Comparison of ENCODE assay signal across 10 mouse cellular contexts in the genomic region with DNA sequence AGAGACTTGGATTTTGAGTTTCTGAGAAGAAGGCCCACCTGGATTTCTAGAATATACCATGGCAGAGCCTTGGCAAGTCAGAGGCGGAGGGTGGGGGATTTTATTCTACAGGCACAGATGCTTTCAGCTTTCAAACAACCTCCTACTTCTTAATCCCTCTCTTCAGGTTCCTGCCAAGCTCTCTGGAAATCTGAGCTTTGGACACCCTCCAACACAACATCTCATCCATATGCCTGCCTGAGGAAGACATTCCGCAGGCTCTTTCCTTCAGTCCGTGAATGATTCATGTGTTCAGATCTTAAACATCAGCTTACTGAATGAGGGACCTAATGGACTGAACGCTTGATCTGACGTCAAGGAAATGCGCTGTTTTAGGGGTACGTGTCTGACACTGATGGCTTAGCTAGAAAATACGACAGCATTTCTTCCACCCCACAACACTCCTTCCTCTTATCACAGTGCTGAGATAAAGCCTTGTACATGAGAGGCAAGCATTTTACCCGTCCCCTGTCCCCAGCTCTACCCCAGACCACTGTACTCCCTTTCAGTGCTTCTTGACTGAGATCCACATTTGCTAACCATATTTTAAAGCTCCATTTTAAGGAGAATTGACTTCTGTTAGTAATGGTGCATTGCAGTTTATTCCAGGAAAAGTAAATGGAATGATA.
DNase-seq lines count a peak whose midpoint lies in the region; ATAC-seq lines count a peak whose summit lies in the region.
"Had no signal": no experiment of that assay in that cellular context is flagged by ENCODE, and none has a peak within 500 bp of the region (broad histone marks: within the 10 kb centered on the region; RNA-seq: fewer than 3 reads in every experiment).

No protein-coding gene starts in this region.

- peak; percentile 87 for DNase-seq in forebrain, embryonic 14.5 days (ENCODE audit: low spot score)
- no peak for DNase-seq in forebrain, embryonic 10.5 days (ENCODE audit: extremely low spot score, low spot score)
- DNase-seq in left cerebral cortex, adult 18-20 months (ENCODE audit: low spot score in 2 of 2), result peak; percentile 64 to 73
- no peak for DNase-seq in urinary bladder, postnatal 10 days (ENCODE audit: low spot score)
- DNase-seq: kidney, postnatal 36 days had no signal

- 33% methylated on average over 9 of the region's 9 CpGs for WGBS in forebrain, embryonic 14.5 days
- 93% methylated on average over 9 of the region's 9 CpGs for WGBS in forebrain, embryonic 10.5 days
- 70% methylated on average over 9 of the region's 9 CpGs for WGBS in midbrain, embryonic 16.5 days
- 64% methylated on average over 9 of the region's 9 CpGs for WGBS in midbrain, embryonic 15.5 days
- whole genome bisulfite sequencing in stomach, embryonic 16.5 days, result 38% methylated on average over 9 of the region's 9 CpGs
- 72% methylated on average over 9 of the region's 9 CpGs for whole genome bisulfite sequencing in kidney, embryonic 16.5 days

- H3K27ac ChIP-seq in forebrain, embryonic 14.5 days (ENCODE audit: low read depth, low read length), result peak overlapping the region; percentile 6; the same call in 1 of the 2 replicates
- H3K27ac ChIP-seq in forebrain, embryonic 10.5 days, result no peak overlapping the region
- no peak overlapping the region for H3K27ac ChIP-seq in midbrain, embryonic 16.5 days (ENCODE audit: low read length)
- H3K27ac ChIP-seq in midbrain, embryonic 15.5 days, result no peak overlapping the region
- peak overlapping the region; percentile 66 for H3K27ac ChIP-seq in stomach, embryonic 16.5 days (ENCODE audit: low read length)
- H3K27ac ChIP-seq in kidney, embryonic 16.5 days (ENCODE audit: low read length), result no peak overlapping the region

- ATAC-seq in forebrain, embryonic 14.5 days, result peak; percentile 91
- ATAC-seq in midbrain, embryonic 16.5 days, result peak; percentile 58; the same call in 1 of the 2 replicates
- ATAC-seq in midbrain, embryonic 15.5 days (replicated peaks), result no peak; the same call in 1 of the 2 replicates
- peak; percentile 82 for ATAC-seq in stomach, embryonic 16.5 days (ENCODE audit: insufficient read depth, low FRiP score)
- ATAC-seq in kidney, embryonic 16.5 days (ENCODE audit: low FRiP score, low TSS enrichment), result no peak

- H3K27me3 ChIP-seq in forebrain, embryonic 14.5 days (replicated peaks; ENCODE audit: control insufficient read depth, insufficient read depth, low read length), result no peaks in the 10 kb centered on the region
- H3K27me3 ChIP-seq in forebrain, embryonic 10.5 days (ENCODE audit: poor library complexity, severe bottlenecking), result no peaks in the 10 kb centered on the region
- H3K27me3 ChIP-seq in midbrain, embryonic 16.5 days (ENCODE audit: control insufficient read depth, insufficient read depth, low read depth, low read length), result no peaks in the 10 kb centered on the region
- H3K27me3 ChIP-seq in midbrain, embryonic 15.5 days (replicated peaks), result no peaks in the 10 kb centered on the region
- H3K27me3 ChIP-seq in stomach, embryonic 16.5 days (ENCODE audit: control insufficient read depth, insufficient read depth, low read length), result no peaks in the 10 kb centered on the region
- H3K27me3 ChIP-seq in kidney, embryonic 16.5 days (ENCODE audit: insufficient read depth, low read length), result no peaks in the 10 kb centered on the region
- H3K27me3 ChIP-seq: megakaryocyte, embryonic 14.5 days had no signal

- no peaks in the 10 kb centered on the region for H3K9me3 ChIP-seq in forebrain, embryonic 14.5 days (replicated peaks; ENCODE audit: control insufficient read depth, low read length)
- H3K9me3 ChIP-seq in forebrain, embryonic 10.5 days, result no peaks in the 10 kb centered on the region
- no peaks in the 10 kb centered on the region for H3K9me3 ChIP-seq in midbrain, embryonic 16.5 days (replicated peaks; ENCODE audit: control insufficient read depth, low read length, poor library complexity, severe bottlenecking)
- no peaks in the 10 kb centered on the region for H3K9me3 ChIP-seq in midbrain, embryonic 15.5 days
- H3K9me3 ChIP-seq in stomach, embryonic 16.5 days (replicated peaks; ENCODE audit: control insufficient read depth, low read length), result no peaks in the 10 kb centered on the region
- no peaks in the 10 kb centered on the region for H3K9me3 ChIP-seq in kidney, embryonic 16.5 days (ENCODE audit: low read length)
- H3K9me3 ChIP-seq: megakaryocyte, embryonic 14.5 days had no signal

- no peak overlapping the region for H3K9ac ChIP-seq in forebrain, embryonic 14.5 days (ENCODE audit: low read length)
- H3K9ac ChIP-seq in midbrain, embryonic 16.5 days (ENCODE audit: low read depth, low read length), result no peak overlapping the region
- H3K9ac ChIP-seq in midbrain, embryonic 15.5 days, result no peak overlapping the region
- H3K9ac ChIP-seq in stomach, embryonic 16.5 days (ENCODE audit: low read length), result no peak overlapping the region
- no peak overlapping the region for H3K9ac ChIP-seq in kidney, embryonic 16.5 days (replicated peaks; ENCODE audit: low read length)

- H3K36me3 ChIP-seq in forebrain, embryonic 14.5 days (ENCODE audit: control insufficient read depth, insufficient read depth, low read length), result no peaks in the 10 kb centered on the region
- H3K36me3 ChIP-seq in forebrain, embryonic 10.5 days (replicated peaks), result no peaks in the 10 kb centered on the region
- H3K36me3 ChIP-seq in midbrain, embryonic 16.5 days (ENCODE audit: control insufficient read depth, insufficient read depth, low read length), result no peaks in the 10 kb centered on the region
- H3K36me3 ChIP-seq in midbrain, embryonic 15.5 days (replicated peaks), result no peaks in the 10 kb centered on the region
- H3K36me3 ChIP-seq in stomach, embryonic 16.5 days (ENCODE audit: control insufficient read depth, insufficient read depth, low read length), result no peaks in the 10 kb centered on the region
- H3K36me3 ChIP-seq in kidney, embryonic 16.5 days (ENCODE audit: insufficient read depth, low read length), result no peaks in the 10 kb centered on the region

- no peak overlapping the region for H3K4me2 ChIP-seq in forebrain, embryonic 14.5 days (ENCODE audit: low read length)
- H3K4me2 ChIP-seq in midbrain, embryonic 16.5 days (ENCODE audit: low read length), result no peak overlapping the region
- H3K4me2 ChIP-seq in midbrain, embryonic 15.5 days, result no peak overlapping the region
- H3K4me2 ChIP-seq in stomach, embryonic 16.5 days (ENCODE audit: low read depth, low read length), result peak overlapping the region; percentile 25; the same call in 1 of the 2 replicates
- no peak overlapping the region for H3K4me2 ChIP-seq in kidney, embryonic 16.5 days (replicated peaks; ENCODE audit: low read depth, low read length)

- no peaks in the 10 kb centered on the region; the same call in 1 of the 2 replicates for H3K4me1 ChIP-seq in forebrain, embryonic 14.5 days (ENCODE audit: control insufficient read depth, insufficient read depth, low read length)
- no peaks in the 10 kb centered on the region for H3K4me1 ChIP-seq in forebrain, embryonic 10.5 days
- no peaks in the 10 kb centered on the region for H3K4me1 ChIP-seq in midbrain, embryonic 16.5 days (ENCODE audit: control insufficient read depth, insufficient read depth, low read length)
- H3K4me1 ChIP-seq in midbrain, embryonic 15.5 days, result no peaks in the 10 kb centered on the region
- H3K4me1 ChIP-seq in stomach, embryonic 16.5 days (ENCODE audit: control insufficient read depth, insufficient read depth, low read length), result peaks cover 6% of the 10 kb centered on the region; the same call in 1 of the 2 replicates
- no peaks in the 10 kb centered on the region for H3K4me1 ChIP-seq in kidney, embryonic 16.5 days (ENCODE audit: insufficient read depth, low read length)
- H3K4me1 ChIP-seq: megakaryocyte, embryonic 14.5 days had no signal

- H3K4me3 ChIP-seq in forebrain, embryonic 14.5 days (ENCODE audit: low read depth, low read length), result no peak overlapping the region
- no peak overlapping the region for H3K4me3 ChIP-seq in forebrain, embryonic 10.5 days
- no peak overlapping the region for H3K4me3 ChIP-seq in midbrain, embryonic 16.5 days (ENCODE audit: low read depth, low read length)
- no peak overlapping the region for H3K4me3 ChIP-seq in midbrain, embryonic 15.5 days
- no peak overlapping the region for H3K4me3 ChIP-seq in stomach, embryonic 16.5 days (replicated peaks; ENCODE audit: low read length)
- no peak overlapping the region for H3K4me3 ChIP-seq in kidney, embryonic 16.5 days (ENCODE audit: low read length)
- H3K4me3 ChIP-seq: megakaryocyte, embryonic 14.5 days had no signal

Comparison
In these comparisons a context has a peak if more than half of its experiments do, and no peak if none do; other contexts are left out.
1. ATAC-seq: peak in forebrain, embryonic 14.5 days (single experiment), midbrain, embryonic 16.5 days (single experiment) and stomach, embryonic 16.5 days (single experiment); none in midbrain, embryonic 15.5 days (single experiment) and kidney, embryonic 16.5 days (single experiment).
2. DNase-seq: peak in forebrain, embryonic 14.5 days (single experiment) and left cerebral cortex, adult 18-20 months (2 of 2); none in forebrain, embryonic 10.5 days (single experiment) and urinary bladder, postnatal 10 days (single experiment).
3. H3K27ac ChIP-seq: peak in forebrain, embryonic 14.5 days (single experiment) and stomach, embryonic 16.5 days (single experiment); none in forebrain, embryonic 10.5 days (single experiment), midbrain, embryonic 16.5 days (single experiment), midbrain, embryonic 15.5 days (single experiment) and kidney, embryonic 16.5 days (single experiment).